Mouse (Mus musculus): ENCODE measurements at regions not wholly inside any gene's neighbourhood (a gene's known extent, or its start where the extent isn't known, plus 50 kb on each side); places are given as distances from the start of the nearest gene placed in this dataset.
A peak's percentile ranks its signal among the peaks of the same experiment; 100 is the strongest.
"Not testable (repeated sequence)": the region's sequence is repeated elsewhere in the genome, so short reads cannot be mapped to it uniquely, and the experiment has no call there.

- Histone ChIP-seq H3K4me3 (ENCODE audit: insufficient read depth, poor library complexity, severe bottlenecking) (no peak overlapping the region), H3K36me3 (ENCODE audit: control insufficient read depth, insufficient read depth) (no peaks in the 10 kb centered on the region), H3K27me3 (ENCODE audit: control insufficient read depth, insufficient read depth, insufficient read length) (no peaks in the 10 kb centered on the region), H3K79me3 (ENCODE audit: low read depth) (no peaks in the 10 kb centered on the region), H3K79me2 (ENCODE audit: control insufficient read depth, insufficient read depth) (no peaks in the 10 kb centered on the region), H3ac (ENCODE audit: control insufficient read depth, insufficient read length, low read depth) (no peak overlapping the region)
- no peak for TF ChIP-seq CEBPB (IDR thresholded peaks at IDR 0.05; ENCODE audit: low read depth)
- TF ChIP-seq CTCF (IDR thresholded peaks at IDR 0.05; ENCODE audit: control insufficient read depth, insufficient read depth, insufficient read length) = no peak
- TF ChIP-seq MAX (IDR thresholded peaks at IDR 0.05) = no peak
- TF ChIP-seq FOSL1 (IDR thresholded peaks at IDR 0.05; ENCODE audit: insufficient read depth, low read length, poor library complexity, severe bottlenecking) = peak; percentile 14
Measured at GRCm38 (mm10) chr13:52241761-52242160, 289.3 kb downstream of the Diras2 start.

- Histone ChIP-seq H3K4me3 (ENCODE audit: insufficient read depth, poor library complexity, severe bottlenecking) (no peak overlapping the region), H3K27me3 (ENCODE audit: control insufficient read depth, insufficient read depth, insufficient read length) (no peaks in the 10 kb centered on the region), H3ac (ENCODE audit: control insufficient read depth, insufficient read length, low read depth) (no peak overlapping the region), H3K36me3 (ENCODE audit: control insufficient read depth, insufficient read depth) (no peaks in the 10 kb centered on the region), H3K79me2 (ENCODE audit: control insufficient read depth, insufficient read depth) (no peaks in the 10 kb centered on the region), H3K79me3 (ENCODE audit: low read depth) (no peaks in the 10 kb centered on the region)
- TF ChIP-seq USF1 (IDR thresholded peaks at IDR 0.05; ENCODE audit: low read depth) = no peak
- TF ChIP-seq CTCF (IDR thresholded peaks at IDR 0.05; ENCODE audit: control insufficient read depth, insufficient read depth, insufficient read length) = no peak
- no peak for TF ChIP-seq FOSL1 (IDR thresholded peaks at IDR 0.05; ENCODE audit: insufficient read depth, low read length, poor library complexity, severe bottlenecking)
- TF ChIP-seq MYOG (IDR thresholded peaks at IDR 0.05; ENCODE audit: control insufficient read depth, extremely low read depth, insufficient read length) = no peak
- no peak for TF ChIP-seq MYOD1 (IDR thresholded peaks at IDR 0.05; ENCODE audit: control insufficient read depth, insufficient read length, low read depth)
- no peak for TF ChIP-seq MAX (IDR thresholded peaks at IDR 0.05)
- TF ChIP-seq CEBPB (IDR thresholded peaks at IDR 0.05; ENCODE audit: low read depth) = no peak
Measured at GRCm38 (mm10) chr13:52249492-52249891, 281.6 kb downstream of the Diras2 start.

- H3ac ChIP-seq (ENCODE audit: control insufficient read depth, insufficient read length, low read depth) = no peak overlapping the region
- no peak overlapping the region for H3K4me3 ChIP-seq (ENCODE audit: insufficient read depth, poor library complexity, severe bottlenecking)
- no peaks in the 10 kb centered on the region for H3K36me3 ChIP-seq (ENCODE audit: control insufficient read depth, insufficient read depth)
- no peaks in the 10 kb centered on the region for H3K79me3 ChIP-seq (ENCODE audit: low read depth)
- H3K79me2 ChIP-seq (ENCODE audit: control insufficient read depth, insufficient read depth) = no peaks in the 10 kb centered on the region
- no peaks in the 10 kb centered on the region for H3K27me3 ChIP-seq (ENCODE audit: control insufficient read depth, insufficient read depth, insufficient read length)
- no peak for TF ChIP-seq USF1 (IDR thresholded peaks at IDR 0.05; ENCODE audit: low read depth)
- TF ChIP-seq MAX (IDR thresholded peaks at IDR 0.05) = peak; percentile 47
- no peak for TF ChIP-seq MYOG (IDR thresholded peaks at IDR 0.05; ENCODE audit: control insufficient read depth, extremely low read depth, insufficient read length)
- TF ChIP-seq CTCF (IDR thresholded peaks at IDR 0.05; ENCODE audit: control insufficient read depth, insufficient read depth, insufficient read length) = peak; percentile 38
Measured at GRCm38 (mm10) chr13:52250371-52250770, 280.7 kb downstream of the Diras2 start.

GRCm38 (mm10) chr13:52252303-52252702 is 278.8 kb downstream of the Diras2 start:
- Histone ChIP-seq H3ac (ENCODE audit: control insufficient read depth, insufficient read length, low read depth) (no peak overlapping the region), H3K79me3 (ENCODE audit: low read depth) (no peaks in the 10 kb centered on the region), H3K36me3 (ENCODE audit: control insufficient read depth, insufficient read depth) (no peaks in the 10 kb centered on the region), H3K79me2 (ENCODE audit: control insufficient read depth, insufficient read depth) (no peaks in the 10 kb centered on the region), H3K4me3 (ENCODE audit: insufficient read depth, poor library complexity, severe bottlenecking) (no peak overlapping the region), H3K27me3 (ENCODE audit: control insufficient read depth, insufficient read depth, insufficient read length) (no peaks in the 10 kb centered on the region)
- TF ChIP-seq MAX (IDR thresholded peaks at IDR 0.05) = no peak
- no peak for TF ChIP-seq CEBPB (IDR thresholded peaks at IDR 0.05; ENCODE audit: low read depth)
- no peak for TF ChIP-seq USF1 (IDR thresholded peaks at IDR 0.05; ENCODE audit: low read depth)
- no peak for TF ChIP-seq MYOG (IDR thresholded peaks at IDR 0.05; ENCODE audit: control insufficient read depth, extremely low read depth, insufficient read length)
- no peak for TF ChIP-seq CTCF (IDR thresholded peaks at IDR 0.05; ENCODE audit: control insufficient read depth, insufficient read depth, insufficient read length)
- no peak for TF ChIP-seq MYOD1 (IDR thresholded peaks at IDR 0.05; ENCODE audit: control insufficient read depth, insufficient read length, low read depth)
- no peak for TF ChIP-seq FOSL1 (IDR thresholded peaks at IDR 0.05; ENCODE audit: insufficient read depth, low read length, poor library complexity, severe bottlenecking)

- not testable (repeated sequence) for H3K27me3 ChIP-seq (ENCODE audit: control insufficient read depth, insufficient read depth, insufficient read length); H3ac ChIP-seq (ENCODE audit: control insufficient read depth, insufficient read length, low read depth); H3K79me3 ChIP-seq (ENCODE audit: low read depth); H3K36me3 ChIP-seq (ENCODE audit: control insufficient read depth, insufficient read depth); H3K79me2 ChIP-seq (ENCODE audit: control insufficient read depth, insufficient read depth); H3K4me3 ChIP-seq (ENCODE audit: insufficient read depth, poor library complexity, severe bottlenecking)
Measured at GRCm38 (mm10) chr13:52252726-52253125, 278.4 kb downstream of the Diras2 start.

- Histone ChIP-seq H3K79me2 (ENCODE audit: control insufficient read depth, insufficient read depth) (no peaks in the 10 kb centered on the region), H3K4me3 (ENCODE audit: insufficient read depth, poor library complexity, severe bottlenecking) (no peak overlapping the region), H3K36me3 (ENCODE audit: control insufficient read depth, insufficient read depth) (no peaks in the 10 kb centered on the region), H3K79me3 (ENCODE audit: low read depth) (no peaks in the 10 kb centered on the region), H3ac (ENCODE audit: control insufficient read depth, insufficient read length, low read depth) (no peak overlapping the region), H3K27me3 (ENCODE audit: control insufficient read depth, insufficient read depth, insufficient read length) (no peaks in the 10 kb centered on the region)
- TF ChIP-seq MYOG (IDR thresholded peaks at IDR 0.05; ENCODE audit: control insufficient read depth, extremely low read depth, insufficient read length) (no peak), USF1 (IDR thresholded peaks at IDR 0.05; ENCODE audit: low read depth) (peak; percentile 46), CTCF (IDR thresholded peaks at IDR 0.05; ENCODE audit: control insufficient read depth, insufficient read depth, insufficient read length) (peak; percentile 27), MAX (IDR thresholded peaks at IDR 0.05) (peak; percentile 16), FOSL1 (IDR thresholded peaks at IDR 0.05; ENCODE audit: insufficient read depth, low read length, poor library complexity, severe bottlenecking) (no peak), MYOD1 (IDR thresholded peaks at IDR 0.05; ENCODE audit: control insufficient read depth, insufficient read length, low read depth) (no peak), CEBPB (IDR thresholded peaks at IDR 0.05; ENCODE audit: low read depth) (no peak)
Measured at GRCm38 (mm10) chr13:52253138-52253537, 277.9 kb downstream of the Diras2 start.

Data from C2C12 (cell line).